Mouse (Mus musculus) lung, postnatal 0 days (tissue): ENCODE results near the gene Adgrg5. TPM values are rescaled to one million over a fixed set of nuclear protein-coding genes. Genes with fewer than 3 reads are reported as not detected.

Source experiments
- ATAC-seq: fragments of 200-750 bp; cut with Nextera tagmentation; 2 replicates; pipeline ENCODE4 v1.8.0; 2017; ENCODE audit warnings: moderate library complexity
- DNase-seq: peaks from one replicate; pipeline ENCODE4 v3.0.0-alpha.2; 2016; ENCODE audit warnings: low spot score
- H3K27ac ChIP-seq: fragments of 300-500 bp; sonication (generic); 2 replicates; pipeline ENCODE4 v1.5.1; 2014; ENCODE audit warnings: antibody characterized with exemption, mild to moderate bottlenecking, low read length, mixed read lengths
- H3K27me3 ChIP-seq: fragments of 300-500 bp; sonication (generic); replicated peaks from 2 replicates; pipeline ENCODE4 v1.6.1; 2014; ENCODE audit warnings: low read length, mixed read lengths; ENCODE audit not compliant: insufficient read depth
- H3K36me3 ChIP-seq: fragments of 300-500 bp; sonication (generic); 2 replicates; pipeline ENCODE4 v1.6.1; 2014; ENCODE audit warnings: low read length, mixed read lengths; ENCODE audit not compliant: insufficient read depth
- H3K4me1 ChIP-seq: fragments of 300-500 bp; sonication (generic); 2 replicates; pipeline ENCODE4 v1.6.1; 2014; ENCODE audit warnings: antibody characterized with exemption, low read depth, low read length, mixed read lengths; ENCODE audit not compliant: insufficient read depth
- H3K4me2 ChIP-seq: fragments of 300-500 bp; sonication (generic); replicated peaks from 2 replicates; pipeline ENCODE4 v1.6.1; 2014; ENCODE audit warnings: low read depth, mild to moderate bottlenecking, low read length, moderate library complexity, mixed read lengths
- H3K4me3 ChIP-seq: fragments of 300-500 bp; sonication (generic); 2 replicates; pipeline ENCODE4 v1.5.1; 2014; ENCODE audit warnings: low read depth, low read length
- H3K9ac ChIP-seq: fragments of 300-500 bp; sonication (generic); replicated peaks from 2 replicates; pipeline ENCODE4 v1.6.1; 2014; ENCODE audit warnings: low read depth, mild to moderate bottlenecking
- H3K9me3 ChIP-seq: fragments of 300-500 bp; sonication (generic); 2 replicates; pipeline ENCODE4 v1.6.1; 2016; ENCODE audit warnings: low read length, mixed read lengths
- CTCF ChIP-seq: IDR thresholded peaks from 2 replicates; pipeline ENCODE4 v1.5.1; 2016; ENCODE audit warnings: antibody characterized with exemption, mild to moderate bottlenecking
- EP300 ChIP-seq: IDR thresholded peaks from 2 replicates; pipeline ENCODE4 v1.6.1; 2016; ENCODE audit warnings: antibody characterized with exemption, mild to moderate bottlenecking, control low read depth
- WGBS: fragments of 180-500 bp; shearing (Covaris S2); extraction: QIAGEN DNeasy Blood & Tissue Kit; methylation state at CpG from one replicate; pipeline ENCODE4 v1.1.7; 2014; 5-methylcytosine and 5-hydroxymethylcytosine counted together
- polyA plus RNA-seq: library from polyadenylated mRNA; unstranded; fragments of >200 nt; fragmentation: Nextera tagmentation; extraction: Ambion mirVana; gene quantifications from 2 replicates; pipeline ENCODE4 v1.2.1, GENCODE M21; 2015

Gene Adgrg5
- polyA plus RNA-seq, 1 experiment from 2014 or later: 0.31 TPM

- no peak overlapping the region for H3K9ac ChIP-seq
- 31% methylated on average over 7 of the region's 7 CpGs for WGBS
- peaks cover 9% of the 10 kb centered on the region; the same call in 1 of the 2 replicates for H3K4me1 ChIP-seq
- H3K4me2 ChIP-seq: peak overlapping the region; percentile 36; the same call in 1 of the 2 replicates
- ATAC-seq: peak; percentile 59
- H3K27ac ChIP-seq: peak overlapping the region; percentile 76
- no peaks in the 10 kb centered on the region for H3K27me3 ChIP-seq
- no peaks in the 10 kb centered on the region for H3K36me3 ChIP-seq
- no peaks in the 10 kb centered on the region for H3K9me3 ChIP-seq
- DNase-seq: peak; percentile 76
- H3K4me3 ChIP-seq: no peak overlapping the region
- TF ChIP-seq EP300 (no peak), CTCF (no peak)
Observed at GRCm38 (mm10) chr8:94954368-94954737, 30.9 kb downstream of the Adgrg5 start.

GRCm38 (mm10) chr8:94954921-94955758 lies 31.6 kb downstream of the Adgrg5 start:
- peaks cover 9% of the 10 kb centered on the region; the same call in 1 of the 2 replicates for H3K4me1 ChIP-seq
- TF ChIP-seq EP300: peak; percentile 92
- peak; percentile 70 for TF ChIP-seq CTCF
- ATAC-seq (peak; percentile 88), DNase-seq (peak; percentile 93)
- H3K9ac ChIP-seq: no peak overlapping the region
- H3K36me3 ChIP-seq: no peaks in the 10 kb centered on the region
- 12% methylated on average over 9 of the region's 9 CpGs for WGBS
- H3K4me3 ChIP-seq: no peak overlapping the region
- peak overlapping the region; percentile 36 for H3K4me2 ChIP-seq
- peak overlapping the region; percentile 76 for H3K27ac ChIP-seq
- H3K27me3 ChIP-seq: no peaks in the 10 kb centered on the region
- no peaks in the 10 kb centered on the region for H3K9me3 ChIP-seq

GRCm38 (mm10) chr8:94956078-94956574 lies 32.6 kb downstream of the Adgrg5 start:
- H3K9me3 ChIP-seq: no peaks in the 10 kb centered on the region
- DNase-seq (peak; percentile 63), ATAC-seq (peak; percentile 30)
- H3K4me1 ChIP-seq: peaks cover 9% of the 10 kb centered on the region; the same call in 1 of the 2 replicates
- H3K4me2 ChIP-seq: no peak overlapping the region
- WGBS: 57% methylated on average over 1 of the region's 1 CpGs
- no peak overlapping the region for H3K9ac ChIP-seq
- no peaks in the 10 kb centered on the region for H3K27me3 ChIP-seq
- no peak overlapping the region; the same call in 1 of the 2 replicates for H3K27ac ChIP-seq
- TF ChIP-seq CTCF: no peak
- no peak for TF ChIP-seq EP300
- H3K4me3 ChIP-seq: no peak overlapping the region
- no peaks in the 10 kb centered on the region for H3K36me3 ChIP-seq

DNA sequence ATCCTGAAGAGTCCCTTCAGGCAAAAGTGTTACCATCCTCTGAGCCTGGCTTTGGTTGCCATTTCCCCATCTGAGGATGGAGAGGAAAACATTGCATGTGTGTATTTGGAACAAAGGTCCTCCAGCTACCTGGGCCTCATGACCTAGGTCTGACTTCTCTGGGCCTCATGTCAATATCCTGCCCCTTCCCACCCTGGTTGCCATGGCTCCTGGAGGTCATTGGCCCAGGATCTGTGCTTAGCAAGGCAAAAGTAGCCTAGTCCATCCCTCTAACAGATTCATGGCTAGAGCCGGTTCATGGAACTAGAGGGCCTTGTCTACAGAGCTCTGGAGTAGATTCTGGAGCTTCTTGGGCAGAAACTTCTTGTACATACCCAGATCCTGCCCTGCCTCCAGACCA lies 38.7 kb downstream of the Adgrg5 start:
- DNase-seq (no peak), ATAC-seq (no peak)
- H3K36me3 ChIP-seq: no peaks in the 10 kb centered on the region
- no peak overlapping the region for H3K27ac ChIP-seq
- no peak overlapping the region for H3K9ac ChIP-seq
- H3K27me3 ChIP-seq: no peaks in the 10 kb centered on the region
- TF ChIP-seq CTCF: no peak
- TF ChIP-seq EP300: no peak
- no peaks in the 10 kb centered on the region for H3K4me1 ChIP-seq
- H3K4me2 ChIP-seq: no peak overlapping the region
- no peaks in the 10 kb centered on the region for H3K9me3 ChIP-seq
- WGBS: 84% methylated on average over 1 of the region's 1 CpGs
- H3K4me3 ChIP-seq: no peak overlapping the region

DNA sequence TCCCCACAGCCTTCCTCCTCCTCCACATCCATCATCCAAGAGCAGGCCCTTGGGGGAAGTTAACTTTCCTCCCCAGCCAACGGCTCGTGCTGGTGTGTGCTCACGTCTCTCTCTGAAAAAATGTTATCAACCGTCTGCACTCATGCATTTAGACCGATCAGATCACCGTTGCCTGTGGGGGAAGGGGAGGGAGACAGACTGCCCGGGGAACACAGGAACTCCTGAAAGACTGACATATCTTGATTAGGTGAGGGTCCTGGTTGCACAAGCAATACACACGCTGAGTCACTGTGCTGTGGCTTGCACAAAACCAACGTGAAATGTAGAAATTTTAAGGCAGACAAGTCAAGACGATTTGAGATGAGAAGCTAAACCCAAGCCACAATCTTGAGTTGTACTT lies 41.3 kb downstream of the Adgrg5 start:
- H3K9ac ChIP-seq: no peak overlapping the region
- no peak overlapping the region for H3K4me3 ChIP-seq
- H3K36me3 ChIP-seq: no peaks in the 10 kb centered on the region
- H3K4me1 ChIP-seq: no peaks in the 10 kb centered on the region; the same call in 1 of the 2 replicates
- no peak for DNase-seq
- TF ChIP-seq EP300 (no peak), CTCF (no peak)
- ATAC-seq: no peak
- WGBS: 14% methylated on average over 10 of the region's 10 CpGs
- H3K4me2 ChIP-seq: no peak overlapping the region
- no peaks in the 10 kb centered on the region for H3K27me3 ChIP-seq
- H3K27ac ChIP-seq: no peak overlapping the region
- no peaks in the 10 kb centered on the region for H3K9me3 ChIP-seq

DNA sequence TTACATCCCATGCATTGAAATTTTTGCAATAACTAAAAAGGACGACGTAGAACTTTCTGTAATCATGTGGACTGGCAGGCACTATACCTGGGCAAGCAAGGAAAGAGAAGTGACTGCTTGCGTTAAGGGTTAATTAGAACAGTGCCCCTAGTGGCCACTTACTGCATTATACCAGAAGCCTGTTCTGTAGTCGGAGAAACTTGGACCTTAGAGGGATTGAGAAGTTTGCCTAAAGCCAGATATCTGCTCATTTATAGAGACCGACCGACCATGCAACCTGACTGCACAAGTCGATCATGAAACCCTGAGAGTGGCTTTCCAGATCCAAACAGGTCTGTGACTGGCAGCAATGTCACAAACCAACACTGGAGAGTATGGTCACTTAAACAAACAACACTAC lies 43.1 kb downstream of the Adgrg5 start:
- peak overlapping the region; percentile 68 for H3K27ac ChIP-seq
- peak; percentile 43 for ATAC-seq
- H3K27me3 ChIP-seq: no peaks in the 10 kb centered on the region
- no peak for TF ChIP-seq EP300
- TF ChIP-seq CTCF: peak; percentile 81
- peak; percentile 78 for DNase-seq
- no peaks in the 10 kb centered on the region for H3K36me3 ChIP-seq
- no peaks in the 10 kb centered on the region; the same call in 1 of the 2 replicates for H3K4me1 ChIP-seq
- H3K9ac ChIP-seq: no peak overlapping the region
- no peaks in the 10 kb centered on the region for H3K9me3 ChIP-seq
- 21% methylated on average over 7 of the region's 7 CpGs for WGBS
- H3K4me2 ChIP-seq: no peak overlapping the region
- H3K4me3 ChIP-seq: no peak overlapping the region
